Mouse (Mus musculus) heart, adult 2 months (tissue): ENCODE results near the gene Mvp. TPM values are rescaled to one million over a fixed set of nuclear protein-coding genes. Genes with fewer than 3 reads are reported as not detected.
A peak's percentile ranks its signal among the peaks of the same experiment; 100 is the strongest.

Source experiments
- DNase-seq, 2 experiments: peaks; one replicate each; pipeline ENCODE4 v3.0.0; 2021
- H3K27ac ChIP-seq: fragments of 200-600 bp; 2 replicates; pipeline ENCODE4 v1.8.1; 2022
- H3K27me3 ChIP-seq: fragments of 200-500 bp; 2 replicates; pipeline ENCODE4 v1.6.1; 2012; ENCODE audit warnings: mild to moderate bottlenecking, low read length, inconsistent platforms, mixed read lengths; ENCODE audit not compliant: control insufficient read depth, insufficient read depth
- H3K36me3 ChIP-seq: fragments of 200-500 bp; 2 replicates; pipeline ENCODE4 v1.6.1; 2012; ENCODE audit warnings: low read length, inconsistent platforms; ENCODE audit not compliant: control insufficient read depth, insufficient read depth
- H3K4me1 ChIP-seq: fragments of 200-500 bp; 2 replicates; pipeline ENCODE4 v1.6.1; 2011; ENCODE audit warnings: low read length; ENCODE audit not compliant: control insufficient read depth, insufficient read depth
- H3K4me3 ChIP-seq: fragments of 200-600 bp; 2 replicates; pipeline ENCODE4 v1.8.1; 2022
- H3K79me2 ChIP-seq: fragments of 200-500 bp; replicated peaks from 2 replicates; pipeline ENCODE4 v1.6.1; 2012; ENCODE audit warnings: mild to moderate bottlenecking, inconsistent platforms, low read length, moderate library complexity, mixed read lengths; ENCODE audit not compliant: control insufficient read depth, insufficient read depth
- H3K9ac ChIP-seq: fragments of 200-500 bp; 2 replicates; pipeline ENCODE4 v1.6.1; 2012; ENCODE audit warnings: low read depth, mild to moderate bottlenecking, control low read depth, inconsistent platforms, low read length, mixed read lengths
- CTCF ChIP-seq: fragments of 200-600 bp; IDR thresholded peaks from 2 replicates; pipeline ENCODE4 v1.8.1; 2022; ENCODE audit warnings: antibody characterized with exemption, mild to moderate bottlenecking, moderate library complexity
- EP300 ChIP-seq: fragments of 200-500 bp; IDR thresholded peaks from 2 replicates; pipeline ENCODE4 v1.6.1; 2011; ENCODE audit warnings: low read depth, low read length, control low read depth; ENCODE audit not compliant: insufficient read depth
- POLR2A ChIP-seq: fragments of 200-500 bp; IDR thresholded peaks from 2 replicates; pipeline ENCODE4 v1.6.1; 2011; ENCODE audit warnings: mild to moderate bottlenecking, low read depth, low read length, control low read depth; ENCODE audit not compliant: insufficient read depth
- WGBS: fragments of 180-500 bp; shearing (Covaris S2); methylation state at CpG from one replicate; pipeline ENCODE4 v1.1.7; 2018; 5-methylcytosine and 5-hydroxymethylcytosine counted together
- intact Hi-C: fragments of 180-260 bp; cut with DNase I; formaldehyde crosslinking; loops from one replicate; pipeline ENCODE4 v1.15.1; 2025
- microRNA-seq, 2 experiments: library from miRNA; unstranded; fragments of <30 nt; microRNA quantifications; one replicate each; pipeline ENCODE4 v1.2.0; 2021
- polyA plus RNA-seq: library from polyadenylated mRNA; depleted of rRNA; stranded (reverse); fragments of >200 nt; gene quantifications from 2 replicates; pipeline ENCODE4 v1.2.3, GENCODE M21; 2012; rRNA removed
- total RNA-seq, 2 experiments: library from RNA; stranded (reverse); gene quantifications; 2 replicates each; pipeline ENCODE4 v1.2.3; 2021

Mvp gene
- total and polyA plus RNA-seq, 3 experiments = 48.8 to 59.1 (median 50.4) TPM

DNA sequence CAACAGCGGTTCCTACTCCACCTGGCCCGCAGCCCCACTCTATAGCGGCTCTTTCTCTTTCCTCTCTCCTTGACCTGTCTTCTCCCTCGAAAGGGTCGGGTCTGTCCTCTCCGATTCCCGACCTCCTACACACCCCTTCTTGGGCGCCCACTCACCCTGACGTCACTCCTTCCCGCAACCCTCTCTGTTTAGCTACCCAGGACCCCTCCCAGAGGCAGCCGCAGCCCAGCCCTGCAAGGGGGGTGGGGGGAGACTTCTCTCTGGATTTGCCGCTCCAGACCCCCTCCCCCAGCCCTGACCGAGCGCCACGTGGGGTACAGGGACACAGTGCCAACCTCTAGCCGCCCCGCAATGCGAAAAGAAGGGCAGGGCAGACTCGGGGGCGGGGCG is 65.0 kb downstream of the Mvp start, which contains the start of gene Asphd1:
Gene Asphd1 (minus strand): TSS at position 180 of the 390 bp plus-strand sequence.
- DNase-seq = no peak
- no peaks in the 10 kb centered on the region for H3K36me3 ChIP-seq
- H3K4me3 ChIP-seq = peak within 1 kb of the TSS; percentile 56
- H3K9ac ChIP-seq = no peak within 1 kb of the TSS
- no peaks in the 10 kb centered on the region for H3K27me3 ChIP-seq
- no peaks in the 10 kb centered on the region; the same call in 1 of the 2 replicates for H3K4me1 ChIP-seq
- WGBS = 3% methylated on average over 21 of the region's 21 CpGs
- H3K79me2 ChIP-seq = no peaks in the 10 kb centered on the region
- no peak within 1 kb of the TSS for H3K27ac ChIP-seq
- intact Hi-C loops = loop anchor here (2.0 kb wide), 1 partner anchor 23 kb away; no protein-coding TSS in a partner anchor
- TF ChIP-seq EP300 (no peak), POLR2A (no peak), CTCF (no peak)

GRCm38 (mm10) chr7:126948626-126949025 is 65.8 kb downstream of the Mvp start:
- H3K9ac ChIP-seq = no peak overlapping the region
- DNase-seq = no peak
- no peaks in the 10 kb centered on the region for H3K36me3 ChIP-seq
- H3K79me2 ChIP-seq = no peaks in the 10 kb centered on the region
- intact Hi-C loops = loop anchor here (2.0 kb wide), 1 partner anchor 24 kb away; no protein-coding TSS in a partner anchor
- WGBS = 79% methylated on average over 10 of the region's 10 CpGs
- H3K27ac ChIP-seq = no peak overlapping the region
- no peaks in the 10 kb centered on the region for H3K27me3 ChIP-seq
- H3K4me3 ChIP-seq = no peak overlapping the region
- H3K4me1 ChIP-seq = no peaks in the 10 kb centered on the region; the same call in 1 of the 2 replicates
- TF ChIP-seq CTCF (no peak), EP300 (no peak), POLR2A (no peak)

DNA sequence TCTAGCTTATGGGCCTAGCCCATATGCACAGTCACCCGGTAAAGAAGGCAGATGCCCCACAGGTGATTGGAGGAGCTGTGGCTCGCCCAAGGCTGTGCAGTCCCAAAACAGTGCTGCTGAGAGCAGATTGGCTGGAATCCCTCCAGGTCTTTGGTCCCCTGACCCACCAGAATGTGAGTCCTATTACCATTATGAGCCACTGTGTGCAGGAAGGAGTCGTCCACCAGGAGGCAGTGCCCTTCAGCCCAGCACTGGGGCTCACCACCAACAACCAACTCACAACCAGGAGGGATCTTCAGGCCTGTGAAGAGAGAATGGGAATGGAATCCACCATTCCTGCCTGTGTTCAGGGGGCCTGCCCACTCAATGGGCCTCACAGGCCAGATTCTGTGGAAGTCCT is 67.9 kb downstream of the Mvp start:
- TF ChIP-seq POLR2A (no peak), EP300 (no peak), CTCF (peak; percentile 75)
- DNase-seq = peak; percentile 20 to 45
- no peak overlapping the region for H3K9ac ChIP-seq
- intact Hi-C loops = loop anchor here (2.0 kb wide), 1 partner anchor 158 kb away; no protein-coding TSS in a partner anchor
- no peak overlapping the region for H3K27ac ChIP-seq
- no peaks in the 10 kb centered on the region for H3K27me3 ChIP-seq
- H3K36me3 ChIP-seq = no peaks in the 10 kb centered on the region
- H3K4me3 ChIP-seq = no peak overlapping the region
- whole genome bisulfite sequencing = 71% methylated on average over 3 of the region's 3 CpGs
- no peaks in the 10 kb centered on the region for H3K79me2 ChIP-seq
- no peaks in the 10 kb centered on the region; the same call in 1 of the 2 replicates for H3K4me1 ChIP-seq

DNA sequence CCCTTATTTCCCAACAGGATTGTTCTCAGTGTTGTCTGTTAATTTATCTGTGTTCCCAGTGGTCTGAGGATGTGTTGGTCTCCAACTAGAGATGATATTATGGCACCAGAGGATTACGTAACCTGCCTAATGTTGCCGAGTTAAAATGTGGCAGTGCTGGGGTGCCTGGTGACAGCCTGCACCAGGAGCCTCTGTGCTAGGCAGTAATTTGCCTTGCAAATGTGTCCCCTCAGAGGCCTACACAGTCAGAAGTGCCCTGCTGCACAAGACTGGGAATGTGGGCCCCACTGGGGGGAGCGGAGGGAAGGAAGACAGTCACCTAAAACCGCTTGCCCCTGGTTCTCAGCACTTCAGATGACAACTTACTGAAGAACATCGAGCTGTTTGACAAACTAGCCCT is 72.6 kb downstream of the Mvp start:
- Histone ChIP-seq H3K27ac (no peak overlapping the region), H3K9ac (no peak overlapping the region), H3K4me1 (no peaks in the 10 kb centered on the region), H3K79me2 (no peaks in the 10 kb centered on the region), H3K36me3 (no peaks in the 10 kb centered on the region), H3K27me3 (no peaks in the 10 kb centered on the region), H3K4me3 (no peak overlapping the region)
- intact Hi-C loops = no loop called here
- DNase-seq = no peak
- WGBS = 83% methylated on average over 5 of the region's 5 CpGs
- TF ChIP-seq CTCF = no peak
- TF ChIP-seq EP300 = no peak
- TF ChIP-seq POLR2A = no peak

DNA sequence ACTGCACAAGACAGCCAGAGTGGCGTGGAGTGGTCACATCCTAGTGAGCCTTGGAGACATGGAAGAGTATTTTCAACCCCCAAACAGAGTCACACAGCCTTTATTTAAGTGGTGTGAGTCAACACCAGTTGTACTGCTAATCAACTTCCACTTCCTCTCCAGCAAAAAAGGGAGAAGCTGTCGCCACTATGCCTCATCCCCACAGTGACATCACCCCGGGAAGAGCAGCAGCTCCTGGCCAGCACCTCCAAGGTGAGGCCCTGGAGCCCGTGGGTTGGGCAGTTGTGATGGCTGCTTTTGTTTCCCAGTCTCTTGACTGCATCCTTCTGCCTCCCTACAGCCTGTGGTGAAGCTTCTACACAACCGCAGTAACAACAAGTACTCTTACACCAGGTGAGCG is 73.2 kb downstream of the Mvp start:
- 49% methylated on average over 6 of the region's 6 CpGs for WGBS
- Histone ChIP-seq H3K4me3 (no peak overlapping the region), H3K27ac (no peak overlapping the region), H3K4me1 (no peaks in the 10 kb centered on the region), H3K27me3 (no peaks in the 10 kb centered on the region), H3K36me3 (no peaks in the 10 kb centered on the region), H3K79me2 (no peaks in the 10 kb centered on the region), H3K9ac (no peak overlapping the region)
- TF ChIP-seq EP300 = no peak
- TF ChIP-seq CTCF = no peak
- no peak for TF ChIP-seq POLR2A
- DNase-seq = no peak
- intact Hi-C loops = no loop called here

Small RNA genes within 50 kb of the gene (microRNA-seq; reads per million reads assigned to microRNA genes)
- 0 reads per million in 2 experiments for gene Gm44343

Other genes with a start within 250 kb of the Mvp start
Only the 30 nearest of the 33 such genes appear.
- under 1 TPM; 0.44 to 0.66 TPM for gene Tbx6, start 233.1 kb downstream of the Mvp start, total RNA-seq
- 2.3 and 2.9 TPM in 2 replicates for gene Tbx6, start 233.1 kb downstream of the Mvp start, polyA plus RNA-seq
- gene Ppp4c, start 222.1 kb downstream of the Mvp start, total RNA-seq = 10 to 100 TPM; 31.8 to 31.9 TPM
- gene Ppp4c, start 222.1 kb downstream of the Mvp start, polyA plus RNA-seq = 65.6 and 99.5 TPM in 2 replicates
- 1 to 10 TPM; 7.4 to 8.8 TPM for gene Fam57b, start 217.0 kb downstream of the Mvp start, total RNA-seq
- gene Fam57b, start 217.0 kb downstream of the Mvp start, polyA plus RNA-seq = 9.0 and 12.8 TPM in 2 replicates
- not detected for gene 4930451I11Rik, start 183.0 kb downstream of the Mvp start, total RNA-seq
- not detected in 2 replicates for gene 4930451I11Rik, start 183.0 kb downstream of the Mvp start, polyA plus RNA-seq
- not detected for gene Doc2a, start 167.2 kb downstream of the Mvp start, total RNA-seq
- not detected in 2 replicates for gene Doc2a, start 167.2 kb downstream of the Mvp start, polyA plus RNA-seq
- gene Hirip3, start 152.6 kb downstream of the Mvp start, total RNA-seq = 1 to 10 TPM; 5.7 to 6.3 TPM
- 3.6 and 4.4 TPM in 2 replicates for gene Hirip3, start 152.6 kb downstream of the Mvp start, polyA plus RNA-seq
- gene Ino80e, start 152.2 kb downstream of the Mvp start, total RNA-seq = 10 to 100 TPM; 16.8 to 18.3 TPM
- 25.9 and 29.6 TPM in 2 replicates for gene Ino80e, start 152.2 kb downstream of the Mvp start, polyA plus RNA-seq
- gene Taok2, start 129.9 kb downstream of the Mvp start, total RNA-seq = 10 to 100 TPM; 37.4 to 39.8 TPM
- gene Taok2, start 129.9 kb downstream of the Mvp start, polyA plus RNA-seq = 43.1 and 44.7 TPM in 2 replicates
- 10 to 100 TPM in 1 of 2 experiments, 1 to 10 TPM in 1; 8.6 to 12.0 TPM for gene Tmem219, start 91.7 kb downstream of the Mvp start, total RNA-seq
- 27.1 and 33.6 TPM in 2 replicates for gene Tmem219, start 91.7 kb downstream of the Mvp start, polyA plus RNA-seq
- gene Kctd13, start 85.7 kb downstream of the Mvp start, total RNA-seq = 1 to 10 TPM; 6.7 TPM
- 12.7 and 13.7 TPM in 2 replicates for gene Kctd13, start 85.7 kb downstream of the Mvp start, polyA plus RNA-seq
- gene Asphd1, start 65.0 kb downstream of the Mvp start, total RNA-seq = not detected
- 0.08 and 0.29 TPM in 2 replicates for gene Asphd1, start 65.0 kb downstream of the Mvp start, polyA plus RNA-seq
- gene Sez6l2, start 64.1 kb downstream of the Mvp start, total RNA-seq = 1 to 10 TPM; 5.6 to 6.1 TPM
- 5.0 and 5.4 TPM in 2 replicates for gene Sez6l2, start 64.1 kb downstream of the Mvp start, polyA plus RNA-seq
- 10 to 100 TPM; 44.4 to 45.9 TPM for gene Cdipt, start 38.7 kb downstream of the Mvp start, total RNA-seq
- gene Cdipt, start 38.7 kb downstream of the Mvp start, polyA plus RNA-seq = 133 and 170 TPM in 2 replicates
- under 1 TPM in 1 of 2 experiments, not detected in 1; 0.39 TPM for gene Cdiptos, start 38.5 kb downstream of the Mvp start, total RNA-seq
- gene Cdiptos, start 38.5 kb downstream of the Mvp start, polyA plus RNA-seq = 2.0 and 2.5 TPM in 2 replicates
- not detected for gene Pagr1b, start 1.9 kb upstream of the Mvp start, total RNA-seq
- not detected in 2 replicates for gene Pagr1b, start 1.9 kb upstream of the Mvp start, polyA plus RNA-seq
- gene Pagr1a, start 2.7 kb upstream of the Mvp start, total RNA-seq = 10 to 100 TPM; 12.8 to 21.4 TPM
- 3.6 and 4.3 TPM in 2 replicates for gene Pagr1a, start 2.7 kb upstream of the Mvp start, polyA plus RNA-seq
- 10 to 100 TPM; 15.9 to 25.8 TPM for gene Gm42742, start 6.5 kb upstream of the Mvp start, total RNA-seq
- gene Gm42742, start 6.5 kb upstream of the Mvp start, polyA plus RNA-seq = 21.7 and 24.3 TPM in 2 replicates
- gene Prrt2, start 6.6 kb upstream of the Mvp start, total RNA-seq = under 1 TPM; 0.63 to 0.77 TPM
- 5.7 and 8.0 TPM in 2 replicates for gene Prrt2, start 6.6 kb upstream of the Mvp start, polyA plus RNA-seq
- 10 to 100 TPM; 56.5 to 59.8 TPM for gene Maz, start 12.4 kb upstream of the Mvp start, total RNA-seq
- gene Maz, start 12.4 kb upstream of the Mvp start, polyA plus RNA-seq = 53.7 and 57.1 TPM in 2 replicates
- under 1 TPM; 0.65 to 0.84 TPM for gene Kif22, start 27.9 kb upstream of the Mvp start, total RNA-seq
- 0.39 and 0.59 TPM in 2 replicates for gene Kif22, start 27.9 kb upstream of the Mvp start, polyA plus RNA-seq
- not detected for gene Zg16, start 72.7 kb upstream of the Mvp start, total RNA-seq
- gene Zg16, start 72.7 kb upstream of the Mvp start, polyA plus RNA-seq = not detected in 2 replicates
- gene AI467606, start 76.7 kb upstream of the Mvp start, total RNA-seq = 1 to 10 TPM; 1.5 to 2.1 TPM
- 2.7 and 4.7 TPM in 2 replicates for gene AI467606, start 76.7 kb upstream of the Mvp start, polyA plus RNA-seq
- gene Qprt, start 107.6 kb upstream of the Mvp start, total RNA-seq = not detected
- 0.25 and 0.32 TPM in 2 replicates for gene Qprt, start 107.6 kb upstream of the Mvp start, polyA plus RNA-seq
- under 1 TPM; 0.78 to 0.80 TPM for gene Spn, start 123.2 kb upstream of the Mvp start, total RNA-seq
- 1.1 and 2.9 TPM in 2 replicates for gene Spn, start 123.2 kb upstream of the Mvp start, polyA plus RNA-seq
- 10 to 100 TPM; 33.4 to 35.2 TPM for gene Cd2bp2, start 181.4 kb upstream of the Mvp start, total RNA-seq
- 18.2 and 26.9 TPM in 2 replicates for gene Cd2bp2, start 181.4 kb upstream of the Mvp start, polyA plus RNA-seq
- gene Tbc1d10b, start 193.8 kb upstream of the Mvp start, total RNA-seq = 10 to 100 TPM; 20.5 to 22.0 TPM
- 13.6 and 17.4 TPM in 2 replicates for gene Tbc1d10b, start 193.8 kb upstream of the Mvp start, polyA plus RNA-seq
- gene Mylpf, start 194.3 kb upstream of the Mvp start, total RNA-seq = 1 to 10 TPM; 3.5 TPM
- gene Mylpf, start 194.3 kb upstream of the Mvp start, polyA plus RNA-seq = 0.74 and 1.1 TPM in 2 replicates
- 1 to 10 TPM; 6.0 to 6.3 TPM for gene Zfp553, start 218.4 kb upstream of the Mvp start, total RNA-seq
- 5.0 and 6.5 TPM in 2 replicates for gene Zfp553, start 218.4 kb upstream of the Mvp start, polyA plus RNA-seq
- 1 to 10 TPM; 2.5 to 4.7 TPM for gene Sept1, start 218.5 kb upstream of the Mvp start, total RNA-seq
- gene Sept1, start 218.5 kb upstream of the Mvp start, polyA plus RNA-seq = 6.2 and 13.0 TPM in 2 replicates
- gene Zfp771, start 229.7 kb upstream of the Mvp start, total RNA-seq = 10 to 100 TPM; 14.7 to 21.0 TPM
- 16.9 and 30.0 TPM in 2 replicates for gene Zfp771, start 229.7 kb upstream of the Mvp start, polyA plus RNA-seq